Comparison of ENCODE assay signal across 10 mouse cellular contexts in the genomic region with DNA sequence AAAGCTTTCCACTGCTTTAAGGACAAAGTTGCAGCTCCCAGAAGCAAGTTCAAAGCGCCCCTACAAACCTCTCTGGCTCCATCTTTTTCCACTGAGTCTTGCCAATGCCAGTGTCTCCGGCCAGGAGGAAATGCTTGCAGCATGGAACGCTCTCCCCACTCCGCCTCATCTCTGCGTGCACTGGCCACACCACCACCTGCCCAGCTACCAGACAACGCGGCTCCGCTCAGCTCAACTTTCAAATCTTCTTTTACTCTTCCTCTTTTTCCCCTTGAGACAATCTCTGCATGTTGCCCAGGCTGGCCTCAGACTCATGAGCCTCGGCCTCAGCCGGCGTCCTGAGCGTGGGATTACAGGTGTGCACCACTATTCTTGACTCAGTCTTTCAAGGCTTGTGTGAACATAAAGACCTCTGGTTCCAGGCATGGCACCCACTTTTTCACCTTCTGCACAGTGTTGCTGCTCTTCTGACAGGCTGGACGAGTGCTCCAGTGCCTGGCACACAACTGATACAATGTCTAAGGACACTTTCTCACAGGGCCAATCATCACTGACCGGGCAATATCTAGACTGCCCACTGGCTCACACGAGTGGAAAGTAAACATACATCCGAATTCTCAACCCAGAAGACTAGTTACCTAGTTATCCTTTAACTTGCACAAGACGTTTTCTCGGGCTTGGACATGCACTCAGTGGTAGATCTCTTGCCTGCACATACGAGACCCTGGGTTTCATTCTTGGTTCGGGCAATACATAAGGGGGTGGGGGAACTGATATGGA. TPM values are rescaled to one million over a fixed set of nuclear protein-coding genes. Genes with fewer than 3 reads are reported as not detected.
DNase-seq lines count a peak whose midpoint lies in the region; ATAC-seq and TF ChIP-seq lines count a peak whose summit lies in the region.
"Had no signal": no experiment of that assay in that cellular context is flagged by ENCODE, and none has a peak within 500 bp of the region (broad histone marks: within the 10 kb centered on the region; RNA-seq: fewer than 3 reads in every experiment).

No protein-coding gene starts in this region.

- H3K4me3 ChIP-seq in erythroblast, embryonic 14.5 days (replicated peaks) = peak overlapping the region; percentile 30
- H3K4me3 ChIP-seq in hindbrain, embryonic 15.5 days = no peak overlapping the region
- H3K4me3 ChIP-seq in lung, postnatal 0 days (ENCODE audit: low read depth, low read length) = no peak overlapping the region
- H3K4me3 ChIP-seq in stomach, embryonic 16.5 days (replicated peaks; ENCODE audit: low read length) = no peak overlapping the region
- H3K4me3 ChIP-seq: myocyte had no signal

- no peaks in the 10 kb centered on the region for H3K27me3 ChIP-seq in erythroblast, embryonic 14.5 days (ENCODE audit: control insufficient read depth)
- no peaks in the 10 kb centered on the region for H3K27me3 ChIP-seq in hindbrain, embryonic 15.5 days
- H3K27me3 ChIP-seq in lung, postnatal 0 days (replicated peaks; ENCODE audit: insufficient read depth, low read length) = no peaks in the 10 kb centered on the region
- H3K27me3 ChIP-seq in stomach, embryonic 16.5 days (ENCODE audit: control insufficient read depth, insufficient read depth, low read length) = no peaks in the 10 kb centered on the region

- no peak for TF ChIP-seq CTCF in lung, postnatal 0 days (IDR thresholded peaks at IDR 0.05)

- WGBS in hindbrain, embryonic 15.5 days = 77% methylated on average over 20 of the region's 20 CpGs
- 54% methylated on average over 20 of the region's 20 CpGs for WGBS in lung, postnatal 0 days
- 60% methylated on average over 20 of the region's 20 CpGs for whole genome bisulfite sequencing in stomach, embryonic 16.5 days

- peaks cover 52% of the 10 kb centered on the region for H3K4me1 ChIP-seq in erythroblast, embryonic 14.5 days (ENCODE audit: control insufficient read depth)
- peaks cover 74% of the 10 kb centered on the region for H3K4me1 ChIP-seq in hindbrain, embryonic 15.5 days (replicated peaks)
- peaks cover 52% of the 10 kb centered on the region for H3K4me1 ChIP-seq in lung, postnatal 0 days (ENCODE audit: insufficient read depth, low read depth, low read length)
- peaks cover 69% of the 10 kb centered on the region for H3K4me1 ChIP-seq in stomach, embryonic 16.5 days (ENCODE audit: control insufficient read depth, insufficient read depth, low read length)

- no peak overlapping the region for H3K4me2 ChIP-seq in hindbrain, embryonic 15.5 days
- 0 out of 2 replicates have a peak overlapping the region, but pooled peaks have one; percentile 23 for H3K4me2 ChIP-seq in lung, postnatal 0 days (replicated peaks; ENCODE audit: low read depth, low read length)
- peak overlapping the region; percentile 8; the same call in 1 of the 2 replicates for H3K4me2 ChIP-seq in stomach, embryonic 16.5 days (ENCODE audit: low read depth, low read length)

- peaks cover 52% of the 10 kb centered on the region for H3K36me3 ChIP-seq in erythroblast, embryonic 14.5 days (ENCODE audit: control insufficient read depth)
- H3K36me3 ChIP-seq in hindbrain, embryonic 15.5 days = no peaks in the 10 kb centered on the region
- H3K36me3 ChIP-seq in lung, postnatal 0 days (ENCODE audit: insufficient read depth, low read length) = no peaks in the 10 kb centered on the region
- no peaks in the 10 kb centered on the region for H3K36me3 ChIP-seq in stomach, embryonic 16.5 days (ENCODE audit: control insufficient read depth, insufficient read depth, low read length)

- no peak for ATAC-seq in erythroblast, adult 5-6 weeks (replicated peaks; ENCODE audit: low FRiP score, poor library complexity, severe bottlenecking)
- no peak for ATAC-seq in hindbrain, embryonic 15.5 days (ENCODE audit: low FRiP score, low read depth)
- ATAC-seq in lung, postnatal 0 days = no peak
- no peak for ATAC-seq in stomach, embryonic 16.5 days (ENCODE audit: insufficient read depth, low FRiP score)

- H3K9ac ChIP-seq in hindbrain, embryonic 15.5 days = no peak overlapping the region
- no peak overlapping the region for H3K9ac ChIP-seq in lung, postnatal 0 days (replicated peaks; ENCODE audit: low read depth)
- H3K9ac ChIP-seq in stomach, embryonic 16.5 days (ENCODE audit: low read length) = peak overlapping the region; percentile 47; the same call in 1 of the 2 replicates

- H3K9me3 ChIP-seq in erythroblast, embryonic 14.5 days (ENCODE audit: control insufficient read depth, low read length) = no peaks in the 10 kb centered on the region
- H3K9me3 ChIP-seq in hindbrain, embryonic 15.5 days = no peaks in the 10 kb centered on the region
- no peaks in the 10 kb centered on the region for H3K9me3 ChIP-seq in lung, postnatal 0 days (ENCODE audit: low read length)
- H3K9me3 ChIP-seq in stomach, embryonic 16.5 days (replicated peaks; ENCODE audit: control insufficient read depth, low read length) = no peaks in the 10 kb centered on the region

- TF ChIP-seq EP300 in lung, postnatal 0 days (IDR thresholded peaks at IDR 0.05) = no peak

- peak overlapping the region; percentile 65 for H3K27ac ChIP-seq in hindbrain, embryonic 15.5 days (replicated peaks)
- H3K27ac ChIP-seq in lung, postnatal 0 days (ENCODE audit: low read length) = peak overlapping the region; percentile 28; the same call in 1 of the 2 replicates
- H3K27ac ChIP-seq in stomach, embryonic 16.5 days (ENCODE audit: low read length) = peak overlapping the region; percentile 75

- DNase-seq in gastrocnemius, adult 18-20 months (ENCODE audit: low spot score) = peak; percentile 70
- DNase-seq in lung, postnatal 0 days (ENCODE audit: low spot score) = no peak
- no peak for DNase-seq in right cerebral cortex, adult 18-20 months
- DNase-seq in urinary bladder, postnatal 25 days (ENCODE audit: low spot score) = no peak

RNA-seq across cellular contexts. Expression of a gene that starts 4.6 kb away (rescaled TPM):
- 10.7 and 11.2 TPM in 2 replicates for polyA plus RNA-seq in erythroblast, embryonic 14.5 days (2012)
- 12.1 and 19.0 TPM in 2 replicates for total RNA-seq in erythroblast, adult 5-6 weeks (2015; ENCODE audit: low replicate concordance)
- 11.8 and 17.4 TPM in 2 replicates for total RNA-seq in erythroblast, adult 5-6 weeks (2017; ENCODE audit: low replicate concordance)
- total RNA-seq in gastrocnemius, adult 18-20 months (2021) = 100 to 1,000 TPM; 160 to 163 TPM
- 24.9 TPM in 2 replicates for polyA plus RNA-seq in hindbrain, embryonic 15.5 days (2015; fragmentation: Nextera tagmentation; extraction: Ambion mirVana)
- 29.3 and 33.4 TPM in 2 replicates for polyA plus RNA-seq in lung, postnatal 0 days (2015; fragmentation: Nextera tagmentation; extraction: Ambion mirVana)
- 51.6 and 53.0 TPM in 2 replicates for polyA plus RNA-seq in stomach, embryonic 16.5 days (2015; fragmentation: Nextera tagmentation; extraction: Ambion mirVana)

RNA-seq across cellular contexts. Expression of a gene that starts 12.8 kb away (rescaled TPM):
- 6.2 and 6.5 TPM in 2 replicates for polyA plus RNA-seq in erythroblast, embryonic 14.5 days (2012)
- 43.2 and 49.3 TPM in 2 replicates for total RNA-seq in erythroblast, adult 5-6 weeks (2015; ENCODE audit: low replicate concordance)
- total RNA-seq in erythroblast, adult 5-6 weeks (2017; ENCODE audit: low replicate concordance) = 54.4 and 64.7 TPM in 2 replicates
- total RNA-seq in gastrocnemius, adult 18-20 months (2021) = 10 to 100 TPM; 10.8 to 11.2 TPM
- 23.7 and 25.2 TPM in 2 replicates for polyA plus RNA-seq in hindbrain, embryonic 15.5 days (2015; fragmentation: Nextera tagmentation; extraction: Ambion mirVana)
- 11.1 and 12.7 TPM in 2 replicates for polyA plus RNA-seq in lung, postnatal 0 days (2015; fragmentation: Nextera tagmentation; extraction: Ambion mirVana)
- polyA plus RNA-seq in stomach, embryonic 16.5 days (2015; fragmentation: Nextera tagmentation; extraction: Ambion mirVana) = 18.3 and 22.0 TPM in 2 replicates

RNA-seq across cellular contexts. Expression of a gene that starts 46.8 kb away (rescaled TPM):
- not detected in 2 replicates for polyA plus RNA-seq in erythroblast, embryonic 14.5 days (2012)
- total RNA-seq in erythroblast, adult 5-6 weeks (2015; ENCODE audit: low replicate concordance) = not detected in 2 replicates
- total RNA-seq in erythroblast, adult 5-6 weeks (2017; ENCODE audit: low replicate concordance) = not detected in 2 replicates
- not detected for total RNA-seq in gastrocnemius, adult 18-20 months (2021)
- polyA plus RNA-seq in hindbrain, embryonic 15.5 days (2015; fragmentation: Nextera tagmentation; extraction: Ambion mirVana) = 0.43 and 0.71 TPM in 2 replicates
- polyA plus RNA-seq in lung, postnatal 0 days (2015; fragmentation: Nextera tagmentation; extraction: Ambion mirVana) = 0.13 and 0.27 TPM in 2 replicates
- polyA plus RNA-seq in stomach, embryonic 16.5 days (2015; fragmentation: Nextera tagmentation; extraction: Ambion mirVana) = 0.08 TPM in 1 of 2 replicates, not detected in the other
- polyA plus RNA-seq: C2C12, myocyte had no signal

RNA-seq across cellular contexts. Expression of a gene that starts 56.8 kb away (rescaled TPM):
- polyA plus RNA-seq in erythroblast, embryonic 14.5 days (2012) = 22.6 and 25.4 TPM in 2 replicates
- total RNA-seq in erythroblast, adult 5-6 weeks (2015; ENCODE audit: low replicate concordance) = 41.0 and 58.6 TPM in 2 replicates
- 68.0 and 75.4 TPM in 2 replicates for total RNA-seq in erythroblast, adult 5-6 weeks (2017; ENCODE audit: low replicate concordance)
- 10 to 100 TPM; 12.9 to 16.2 TPM for total RNA-seq in gastrocnemius, adult 18-20 months (2021)
- 50.6 and 56.2 TPM in 2 replicates for polyA plus RNA-seq in hindbrain, embryonic 15.5 days (2015; fragmentation: Nextera tagmentation; extraction: Ambion mirVana)
- polyA plus RNA-seq in lung, postnatal 0 days (2015; fragmentation: Nextera tagmentation; extraction: Ambion mirVana) = 102 and 110 TPM in 2 replicates
- polyA plus RNA-seq in stomach, embryonic 16.5 days (2015; fragmentation: Nextera tagmentation; extraction: Ambion mirVana) = 97.5 and 102 TPM in 2 replicates
